Mouse (Mus musculus): ENCODE measurements around the gene Slc6a6. TPM values are rescaled to one million over a fixed set of nuclear protein-coding genes. Genes with fewer than 3 reads are reported as not detected.

The Slc6a6 gene
- polyA plus RNA-seq, 1 experiment from 2014 or later = 59.1 TPM

GRCm38 (mm10) chr6:91665267-91665666 is 18.6 kb upstream of the Slc6a6 start:
- Histone ChIP-seq H3K9me3 (replicated peaks; ENCODE audit: control insufficient read depth, low read length) (no peaks in the 10 kb centered on the region), H3K27ac (ENCODE audit: low read length) (no peak overlapping the region), H3K4me1 (ENCODE audit: control insufficient read depth, insufficient read depth, low read length) (peaks cover 2% of the 10 kb centered on the region; the same call in 1 of the 2 replicates), H3K4me2 (ENCODE audit: low read depth, low read length) (no peak overlapping the region), H3K27me3 (ENCODE audit: control insufficient read depth, insufficient read depth, low read length) (no peaks in the 10 kb centered on the region), H3K4me3 (ENCODE audit: low read length) (no peak overlapping the region), H3K9ac (ENCODE audit: low read length) (no peak overlapping the region), H3K36me3 (ENCODE audit: control insufficient read depth, insufficient read depth) (no peaks in the 10 kb centered on the region)
- WGBS = 85% methylated on average over 6 of the region's 6 CpGs
- ATAC-seq (replicated peaks; ENCODE audit: extremely low read depth, insufficient read depth, low FRiP score) = no peak

GRCm38 (mm10) chr6:91665990-91666700 is 17.7 kb upstream of the Slc6a6 start:
- ATAC-seq (replicated peaks; ENCODE audit: extremely low read depth, insufficient read depth, low FRiP score) = no peak
- H3K27ac ChIP-seq (ENCODE audit: low read length) = no peak overlapping the region

GRCm38 (mm10) chr6:91667141-91667540 is 16.7 kb upstream of the Slc6a6 start:
- no peak overlapping the region for H3K27ac ChIP-seq (ENCODE audit: low read length)
- ATAC-seq (replicated peaks; ENCODE audit: extremely low read depth, insufficient read depth, low FRiP score) = no peak
- no peak overlapping the region for H3K9ac ChIP-seq (ENCODE audit: low read length)
- H3K36me3 ChIP-seq (ENCODE audit: control insufficient read depth, insufficient read depth) = no peaks in the 10 kb centered on the region
- no peak overlapping the region for H3K4me2 ChIP-seq (ENCODE audit: low read depth, low read length)
- H3K4me1 ChIP-seq (ENCODE audit: control insufficient read depth, insufficient read depth, low read length) = no peaks in the 10 kb centered on the region
- H3K27me3 ChIP-seq (ENCODE audit: control insufficient read depth, insufficient read depth, low read length) = no peaks in the 10 kb centered on the region
- no peak overlapping the region for H3K4me3 ChIP-seq (ENCODE audit: low read length)
- H3K9me3 ChIP-seq (replicated peaks; ENCODE audit: control insufficient read depth, low read length) = no peaks in the 10 kb centered on the region
- 85% methylated on average over 4 of the region's 4 CpGs for WGBS

More at GRCm38 (mm10) chr6:91665990-91666700, 17.7 kb upstream of the Slc6a6 start:
- Histone ChIP-seq H3K9me3 (replicated peaks; ENCODE audit: control insufficient read depth, low read length) (no peaks in the 10 kb centered on the region), H3K4me3 (ENCODE audit: low read length) (no peak overlapping the region), H3K4me2 (ENCODE audit: low read depth, low read length) (no peak overlapping the region), H3K9ac (ENCODE audit: low read length) (no peak overlapping the region), H3K36me3 (ENCODE audit: control insufficient read depth, insufficient read depth) (no peaks in the 10 kb centered on the region), H3K4me1 (ENCODE audit: control insufficient read depth, insufficient read depth, low read length) (no peaks in the 10 kb centered on the region), H3K27me3 (ENCODE audit: control insufficient read depth, insufficient read depth, low read length) (no peaks in the 10 kb centered on the region)
- 94% methylated on average over 3 of the region's 3 CpGs for WGBS

- Histone ChIP-seq H3K4me3 (ENCODE audit: low read length) (no peak overlapping the region), H3K36me3 (ENCODE audit: control insufficient read depth, insufficient read depth) (no peaks in the 10 kb centered on the region), H3K4me2 (ENCODE audit: low read depth, low read length) (no peak overlapping the region), H3K4me1 (ENCODE audit: control insufficient read depth, insufficient read depth, low read length) (no peaks in the 10 kb centered on the region), H3K27me3 (ENCODE audit: control insufficient read depth, insufficient read depth, low read length) (no peaks in the 10 kb centered on the region), H3K9ac (ENCODE audit: low read length) (no peak overlapping the region), H3K9me3 (replicated peaks; ENCODE audit: control insufficient read depth, low read length) (no peaks in the 10 kb centered on the region), H3K27ac (ENCODE audit: low read length) (no peak overlapping the region)
- no peak for ATAC-seq (replicated peaks; ENCODE audit: extremely low read depth, insufficient read depth, low FRiP score)
- WGBS = 60% methylated on average over 5 of the region's 5 CpGs
These were observed 15.6 kb upstream of the Slc6a6 start for GRCm38 (mm10) chr6:91668276-91668675.

- Histone ChIP-seq H3K9ac (ENCODE audit: low read length) (no peak overlapping the region), H3K4me1 (ENCODE audit: control insufficient read depth, insufficient read depth, low read length) (no peaks in the 10 kb centered on the region; the same call in 1 of the 2 replicates), H3K4me3 (ENCODE audit: low read length) (no peak overlapping the region), H3K27ac (ENCODE audit: low read length) (no peak overlapping the region), H3K27me3 (ENCODE audit: control insufficient read depth, insufficient read depth, low read length) (no peaks in the 10 kb centered on the region), H3K9me3 (replicated peaks; ENCODE audit: control insufficient read depth, low read length) (no peaks in the 10 kb centered on the region), H3K4me2 (ENCODE audit: low read depth, low read length) (no peak overlapping the region), H3K36me3 (ENCODE audit: control insufficient read depth, insufficient read depth) (no peaks in the 10 kb centered on the region)
- WGBS = 56% methylated on average over 4 of the region's 4 CpGs
- ATAC-seq (replicated peaks; ENCODE audit: extremely low read depth, insufficient read depth, low FRiP score) = no peak
These were observed 14.6 kb upstream of the Slc6a6 start for GRCm38 (mm10) chr6:91669270-91669669.

GRCm38 (mm10) chr6:91670224-91670623 is 13.6 kb upstream of the Slc6a6 start:
- H3K9me3 ChIP-seq (replicated peaks; ENCODE audit: control insufficient read depth, low read length) = no peaks in the 10 kb centered on the region
- H3K4me3 ChIP-seq (ENCODE audit: low read length) = no peak overlapping the region
- WGBS = 74% methylated on average over 6 of the region's 6 CpGs
- ATAC-seq (replicated peaks; ENCODE audit: extremely low read depth, insufficient read depth, low FRiP score) = no peak
- peaks cover 9% of the 10 kb centered on the region for H3K4me1 ChIP-seq (ENCODE audit: control insufficient read depth, insufficient read depth, low read length)
- no peak overlapping the region for H3K9ac ChIP-seq (ENCODE audit: low read length)
- no peak overlapping the region for H3K27ac ChIP-seq (ENCODE audit: low read length)
- H3K4me2 ChIP-seq (ENCODE audit: low read depth, low read length) = no peak overlapping the region
- H3K27me3 ChIP-seq (ENCODE audit: control insufficient read depth, insufficient read depth, low read length) = no peaks in the 10 kb centered on the region
- H3K36me3 ChIP-seq (ENCODE audit: control insufficient read depth, insufficient read depth) = no peaks in the 10 kb centered on the region

GRCm38 (mm10) chr6:91674757-91675350 is 9.0 kb upstream of the Slc6a6 start:
- Histone ChIP-seq H3K4me1 (ENCODE audit: control insufficient read depth, insufficient read depth, low read length) (peaks cover 20% of the 10 kb centered on the region), H3K9me3 (replicated peaks; ENCODE audit: control insufficient read depth, low read length) (no peaks in the 10 kb centered on the region), H3K27ac (ENCODE audit: low read length) (peak overlapping the region; percentile 23; the same call in 1 of the 2 replicates), H3K4me3 (ENCODE audit: low read length) (no peak overlapping the region), H3K9ac (ENCODE audit: low read length) (no peak overlapping the region), H3K4me2 (ENCODE audit: low read depth, low read length) (no peak overlapping the region), H3K27me3 (ENCODE audit: control insufficient read depth, insufficient read depth, low read length) (no peaks in the 10 kb centered on the region), H3K36me3 (ENCODE audit: control insufficient read depth, insufficient read depth) (no peaks in the 10 kb centered on the region)
- no peak for ATAC-seq (replicated peaks; ENCODE audit: extremely low read depth, insufficient read depth, low FRiP score)
- WGBS = 27% methylated on average over 5 of the region's 5 CpGs

- Histone ChIP-seq H3K9me3 (replicated peaks; ENCODE audit: control insufficient read depth, low read length) (no peaks in the 10 kb centered on the region), H3K4me1 (ENCODE audit: control insufficient read depth, insufficient read depth, low read length) (peaks cover 25% of the 10 kb centered on the region), H3K4me2 (ENCODE audit: low read depth, low read length) (peak overlapping the region; percentile 46), H3K36me3 (ENCODE audit: control insufficient read depth, insufficient read depth) (no peaks in the 10 kb centered on the region), H3K27me3 (ENCODE audit: control insufficient read depth, insufficient read depth, low read length) (no peaks in the 10 kb centered on the region), H3K9ac (ENCODE audit: low read length) (peak overlapping the region; percentile 52), H3K4me3 (ENCODE audit: low read length) (peak overlapping the region; percentile 22; the same call in 1 of the 2 replicates), H3K27ac (ENCODE audit: low read length) (peak overlapping the region; percentile 48; the same call in 1 of the 2 replicates)
- no peak for ATAC-seq (replicated peaks; ENCODE audit: extremely low read depth, insufficient read depth, low FRiP score)
- WGBS = 22% methylated on average over 12 of the region's 12 CpGs
These were observed 5.3 kb upstream of the Slc6a6 start for GRCm38 (mm10) chr6:91678506-91679094.

GRCm38 (mm10) chr6:91679095-91679577 is 4.7 kb upstream of the Slc6a6 start:
- H3K4me3 ChIP-seq (ENCODE audit: low read length) = peak overlapping the region; percentile 22; the same call in 1 of the 2 replicates
- H3K36me3 ChIP-seq (ENCODE audit: control insufficient read depth, insufficient read depth) = no peaks in the 10 kb centered on the region
- no peaks in the 10 kb centered on the region for H3K9me3 ChIP-seq (replicated peaks; ENCODE audit: control insufficient read depth, low read length)
- peak overlapping the region; percentile 52 for H3K9ac ChIP-seq (ENCODE audit: low read length)
- 53% methylated on average over 10 of the region's 10 CpGs for WGBS
- H3K4me1 ChIP-seq (ENCODE audit: control insufficient read depth, insufficient read depth, low read length) = peaks cover 25% of the 10 kb centered on the region
- no peaks in the 10 kb centered on the region for H3K27me3 ChIP-seq (ENCODE audit: control insufficient read depth, insufficient read depth, low read length)
- H3K4me2 ChIP-seq (ENCODE audit: low read depth, low read length) = peak overlapping the region; percentile 46
- ATAC-seq (replicated peaks; ENCODE audit: extremely low read depth, insufficient read depth, low FRiP score) = no peak
- peak overlapping the region; percentile 48; the same call in 1 of the 2 replicates for H3K27ac ChIP-seq (ENCODE audit: low read length)

Data from heart, embryonic 16.5 days (tissue).